Mouse (Mus musculus) brain, embryonic 14.5 days (tissue): ENCODE measurements around the gene Als2.

Experiments
- CTCF ChIP-seq: fragments of 200-500 bp; IDR thresholded peaks from 2 replicates; pipeline ENCODE4 v1.5.1; 2012; ENCODE audit warnings: inconsistent platforms, mild to moderate bottlenecking, moderate library complexity, borderline replicate concordance; ENCODE audit not compliant: insufficient read depth, insufficient read length; ENCODE audit errors: extremely low read depth
- POLR2A ChIP-seq: fragments of 200-500 bp; IDR thresholded peaks from 2 replicates; pipeline ENCODE4 v1.6.1; 2012; ENCODE audit warnings: mild to moderate bottlenecking, inconsistent platforms, borderline replicate concordance; ENCODE audit not compliant: poor library complexity, insufficient read depth, insufficient read length, severe bottlenecking; ENCODE audit errors: extremely low read depth

DNA sequence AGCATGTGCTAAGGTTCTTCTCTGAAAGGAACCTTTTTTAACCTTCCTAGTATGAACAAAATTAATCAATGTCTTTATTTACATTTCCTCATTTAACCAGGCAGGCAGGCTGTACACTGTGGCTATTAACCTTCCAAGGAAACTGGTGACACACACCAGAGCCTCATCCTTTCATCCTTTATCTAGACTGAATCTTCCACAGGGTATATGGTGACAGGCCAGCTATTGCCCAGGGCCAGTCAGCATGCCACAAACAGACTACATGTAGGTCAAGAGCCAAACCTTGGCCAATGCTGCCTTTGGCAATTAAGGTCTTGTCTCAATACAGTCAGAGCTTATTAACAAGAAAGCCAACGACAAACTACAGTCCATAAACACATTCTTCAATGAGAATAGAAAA lies 35.5 kb downstream of the Als2 start:
- no peak for TF ChIP-seq CTCF
- no peak for TF ChIP-seq POLR2A
